Mouse (Mus musculus): ENCODE measurements around the gene Rps19. TPM values are rescaled to one million over a fixed set of nuclear protein-coding genes. Genes with fewer than 3 reads are reported as not detected.

Gene Rps19
- polyA plus RNA-seq, 1 experiment from 2014 or later = 2,143 TPM

DNA sequence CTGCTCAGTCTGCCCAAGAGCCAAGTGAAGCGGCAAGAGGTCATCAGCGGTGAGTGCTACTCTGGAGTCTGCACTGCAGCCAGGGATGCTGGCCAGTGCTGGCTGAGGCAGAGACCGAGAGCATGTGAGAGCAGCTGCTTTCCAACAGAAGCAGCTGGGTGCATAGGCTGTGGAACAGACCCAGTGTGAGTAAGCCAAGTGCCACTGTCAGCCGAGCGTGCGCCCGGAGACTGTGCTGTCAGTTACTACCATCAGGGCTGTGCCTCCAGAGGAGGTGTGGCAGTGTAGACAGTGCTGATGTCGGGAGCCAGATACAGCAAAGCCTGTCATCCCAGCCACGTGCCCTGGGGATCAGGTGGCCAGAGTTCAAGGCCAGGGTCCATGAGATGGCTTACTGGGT, 35.6 kb downstream of the Rps19 start:
- 90% methylated on average over 9 of the region's 9 CpGs for WGBS
- H3K9me3 ChIP-seq (replicated peaks) = no peaks in the 10 kb centered on the region
- H3K4me3 ChIP-seq = no peak overlapping the region
- DNase-seq (ENCODE audit: low spot score) = no peak
- no peaks in the 10 kb centered on the region for H3K27me3 ChIP-seq (ENCODE audit: low read depth, poor library complexity, severe bottlenecking)
- no peaks in the 10 kb centered on the region; the same call in 1 of the 2 replicates for H3K4me1 ChIP-seq
- H3K36me3 ChIP-seq = peaks cover 85% of the 10 kb centered on the region
- H3K27ac ChIP-seq = no peak overlapping the region

DNA sequence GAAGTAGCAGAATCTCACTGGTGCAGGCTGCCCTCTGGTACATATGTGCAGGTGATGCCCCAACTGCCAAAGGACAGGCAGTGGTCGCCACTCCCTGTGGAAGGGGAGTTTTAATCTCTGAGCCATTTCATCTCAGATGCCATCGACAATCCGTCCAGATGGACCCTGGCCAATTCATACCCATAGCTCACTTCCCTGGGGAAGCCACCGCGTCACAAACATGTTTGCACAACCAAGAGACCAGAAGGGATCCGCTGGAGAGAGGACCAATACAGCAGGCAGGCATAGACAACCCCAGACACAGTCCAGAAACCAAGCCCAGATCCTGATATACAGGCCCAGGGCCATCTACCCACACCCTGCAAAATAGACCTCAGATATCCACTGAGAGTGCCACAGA, 46.3 kb downstream of the Rps19 start:
- no peak overlapping the region for H3K4me3 ChIP-seq
- no peak for DNase-seq (ENCODE audit: low spot score)
- no peaks in the 10 kb centered on the region for H3K9me3 ChIP-seq (replicated peaks)
- peaks cover 23% of the 10 kb centered on the region for H3K36me3 ChIP-seq
- WGBS = 60% methylated on average over 6 of the region's 6 CpGs
- H3K27ac ChIP-seq = no peak overlapping the region
- H3K4me1 ChIP-seq = peaks cover 42% of the 10 kb centered on the region
- peaks cover 85% of the 10 kb centered on the region for H3K27me3 ChIP-seq (ENCODE audit: low read depth, poor library complexity, severe bottlenecking)

GRCm38 (mm10) chr7:24931651-24932050, 47.5 kb downstream of the Rps19 start:
- 2% methylated on average over 15 of the region's 15 CpGs for WGBS
- no peak for DNase-seq (ENCODE audit: low spot score)
- H3K27me3 ChIP-seq (ENCODE audit: low read depth, poor library complexity, severe bottlenecking) = peaks cover 97% of the 10 kb centered on the region
- no peaks in the 10 kb centered on the region for H3K9me3 ChIP-seq (replicated peaks)
- H3K27ac ChIP-seq = no peak overlapping the region
- H3K4me3 ChIP-seq = no peak overlapping the region
- H3K4me1 ChIP-seq = peaks cover 42% of the 10 kb centered on the region
- peaks cover 11% of the 10 kb centered on the region for H3K36me3 ChIP-seq

Other genes with a start within 250 kb of the Rps19 start
- gene Lypd3, start 247.8 kb upstream of the Rps19 start, polyA plus RNA-seq (2016; fragmentation: Nextera tagmentation; extraction: Ambion mirVana) = 1.5 and 2.2 TPM in 2 replicates
- not detected in 2 replicates for gene Tex101, start 207.7 kb upstream of the Rps19 start, polyA plus RNA-seq (2016; fragmentation: Nextera tagmentation; extraction: Ambion mirVana)
- gene BC049730, start 175.1 kb upstream of the Rps19 start, polyA plus RNA-seq (2016; fragmentation: Nextera tagmentation; extraction: Ambion mirVana) = not detected in 2 replicates
- gene Gm4763, start 157.5 kb upstream of the Rps19 start, polyA plus RNA-seq (2016; fragmentation: Nextera tagmentation; extraction: Ambion mirVana) = not detected in 2 replicates
- not detected in 2 replicates for gene Cd177, start 124.1 kb upstream of the Rps19 start, polyA plus RNA-seq (2016; fragmentation: Nextera tagmentation; extraction: Ambion mirVana)
- 0.20 and 0.34 TPM in 2 replicates for gene Ceacam10, start 107.2 kb upstream of the Rps19 start, polyA plus RNA-seq (2016; fragmentation: Nextera tagmentation; extraction: Ambion mirVana)
- gene Gm9844, start 22.2 kb upstream of the Rps19 start, polyA plus RNA-seq (2016; fragmentation: Nextera tagmentation; extraction: Ambion mirVana) = 15.1 and 17.8 TPM in 2 replicates
- gene Lypd4, start 14.4 kb upstream of the Rps19 start, polyA plus RNA-seq (2016; fragmentation: Nextera tagmentation; extraction: Ambion mirVana) = not detected in 2 replicates
- not detected in 2 replicates for gene Dmrtc2, start 14.3 kb upstream of the Rps19 start, polyA plus RNA-seq (2016; fragmentation: Nextera tagmentation; extraction: Ambion mirVana)
- gene Cd79a, start 13.0 kb downstream of the Rps19 start, polyA plus RNA-seq (2016; fragmentation: Nextera tagmentation; extraction: Ambion mirVana) = 0.31 and 0.36 TPM in 2 replicates
- 77.1 and 100 TPM in 2 replicates for gene Arhgef1, start 18.5 kb downstream of the Rps19 start, polyA plus RNA-seq (2016; fragmentation: Nextera tagmentation; extraction: Ambion mirVana)
- gene Gm4881, start 60.1 kb downstream of the Rps19 start, polyA plus RNA-seq (2016; fragmentation: Nextera tagmentation; extraction: Ambion mirVana) = not detected in 2 replicates
- gene Rabac1, start 88.4 kb downstream of the Rps19 start, polyA plus RNA-seq (2016; fragmentation: Nextera tagmentation; extraction: Ambion mirVana) = 57.5 and 57.8 TPM in 2 replicates
- 0.05 and 0.15 TPM in 2 replicates for gene Atp1a3, start 121.6 kb downstream of the Rps19 start, polyA plus RNA-seq (2016; fragmentation: Nextera tagmentation; extraction: Ambion mirVana)
- 5.4 and 8.7 TPM in 2 replicates for gene Grik5, start 188.0 kb downstream of the Rps19 start, polyA plus RNA-seq (2016; fragmentation: Nextera tagmentation; extraction: Ambion mirVana)
- gene Zfp574, start 188.2 kb downstream of the Rps19 start, polyA plus RNA-seq (2016; fragmentation: Nextera tagmentation; extraction: Ambion mirVana) = 44.1 and 48.3 TPM in 2 replicates

Measured in limb, embryonic 10.5 days (tissue).